8 mouse cellular contexts compared by ENCODE assay signal in genomic region chr4:95049153-95049552, GRCm38 (mm10). TPM values are rescaled to one million over a fixed set of nuclear protein-coding genes. Genes with fewer than 3 reads are reported as not detected.
DNase-seq lines count a peak whose midpoint lies in the region; ATAC-seq and TF ChIP-seq lines count a peak whose summit lies in the region.

No protein-coding gene starts in this region.

- H3K27ac ChIP-seq in kidney, embryonic 15.5 days = no peak overlapping the region
- no peak overlapping the region for H3K27ac ChIP-seq in hindbrain, embryonic 15.5 days (replicated peaks)
- H3K27ac ChIP-seq in midbrain, postnatal 0 days (ENCODE audit: low read depth, low read length) = no peak overlapping the region

- peaks cover 24% of the 10 kb centered on the region for H3K4me1 ChIP-seq in kidney, embryonic 15.5 days
- H3K4me1 ChIP-seq in hindbrain, embryonic 15.5 days (replicated peaks) = peaks cover 29% of the 10 kb centered on the region
- H3K4me1 ChIP-seq in midbrain, postnatal 0 days (ENCODE audit: insufficient read depth, low read length) = peaks cover 5% of the 10 kb centered on the region; the same call in 1 of the 2 replicates

- H3K36me3 ChIP-seq in kidney, embryonic 15.5 days = no peaks in the 10 kb centered on the region
- H3K36me3 ChIP-seq in hindbrain, embryonic 15.5 days = no peaks in the 10 kb centered on the region
- no peaks in the 10 kb centered on the region for H3K36me3 ChIP-seq in midbrain, postnatal 0 days (ENCODE audit: insufficient read depth, low read length)

- no peak for TF ChIP-seq CTCF in midbrain, postnatal 0 days (IDR thresholded peaks at IDR 0.05)

- H3K9ac ChIP-seq in kidney, embryonic 15.5 days = no peak overlapping the region
- H3K9ac ChIP-seq in hindbrain, embryonic 15.5 days = no peak overlapping the region
- peak overlapping the region; percentile 33; the same call in 1 of the 2 replicates for H3K9ac ChIP-seq in midbrain, postnatal 0 days (replicated peaks; ENCODE audit: low read length, poor library complexity, severe bottlenecking)

- WGBS in kidney, embryonic 15.5 days = 48% methylated on average over 2 of the region's 2 CpGs
- WGBS in hindbrain, embryonic 15.5 days = 38% methylated on average over 2 of the region's 2 CpGs
- WGBS in midbrain, postnatal 0 days = 32% methylated on average over 2 of the region's 2 CpGs

- H3K4me3 ChIP-seq in kidney, embryonic 15.5 days (replicated peaks) = peak overlapping the region; percentile 65
- peak overlapping the region; percentile 46 for H3K4me3 ChIP-seq in hindbrain, embryonic 15.5 days
- peak overlapping the region; percentile 62 for H3K4me3 ChIP-seq in midbrain, postnatal 0 days (ENCODE audit: low read depth, low read length)

- H3K9me3 ChIP-seq in kidney, embryonic 15.5 days (replicated peaks) = no peaks in the 10 kb centered on the region
- H3K9me3 ChIP-seq in hindbrain, embryonic 15.5 days = no peaks in the 10 kb centered on the region
- H3K9me3 ChIP-seq in midbrain, postnatal 0 days (ENCODE audit: low read length) = no peaks in the 10 kb centered on the region

- no peak for ATAC-seq in kidney, embryonic 15.5 days (replicated peaks; ENCODE audit: low FRiP score)
- ATAC-seq in hindbrain, embryonic 15.5 days (ENCODE audit: low FRiP score, low read depth) = no peak
- ATAC-seq in midbrain, postnatal 0 days (ENCODE audit: low FRiP score) = no peak

- H3K27me3 ChIP-seq in kidney, embryonic 15.5 days = no peaks in the 10 kb centered on the region
- no peaks in the 10 kb centered on the region for H3K27me3 ChIP-seq in hindbrain, embryonic 15.5 days
- no peaks in the 10 kb centered on the region for H3K27me3 ChIP-seq in midbrain, postnatal 0 days (ENCODE audit: insufficient read depth, low read length)

- DNase-seq in kidney, postnatal 4 days = no peak
- DNase-seq in c-Kit-positive CD71-positive TER-119-negative erythroid progenitor cells, embryonic 14.5 days (ENCODE audit: low read depth) = peak; percentile 37
- DNase-seq in midbrain, postnatal 0 days (ENCODE audit: low spot score) = no peak
- DNase-seq in adrenal gland, postnatal 10 days = no peak
- no peak for DNase-seq in left cerebral cortex, adult 9 months (ENCODE audit: low spot score in 2 of 2)
- DNase-seq in gastrocnemius, adult 18-20 months (ENCODE audit: low spot score) = no peak

- H3K4me2 ChIP-seq in kidney, embryonic 15.5 days = peak overlapping the region; percentile 87
- H3K4me2 ChIP-seq in hindbrain, embryonic 15.5 days = peak overlapping the region; percentile 72
- peak overlapping the region; percentile 93 for H3K4me2 ChIP-seq in midbrain, postnatal 0 days (ENCODE audit: low read depth, low read length, poor library complexity, severe bottlenecking)

RNA-seq across cellular contexts. Expression of gene Jun, which starts 2.9 kb away (rescaled TPM):
- polyA plus RNA-seq in kidney, embryonic 15.5 days (2015; fragmentation: Nextera tagmentation; extraction: Ambion mirVana) = 66.0 and 70.1 TPM in 2 replicates
- polyA plus RNA-seq in hindbrain, embryonic 15.5 days (2015; fragmentation: Nextera tagmentation; extraction: Ambion mirVana) = 60.7 and 62.3 TPM in 2 replicates
- 60.2 and 62.7 TPM in 2 replicates for total RNA-seq in midbrain, postnatal 0 days (2014; rRNA removed)
- polyA plus RNA-seq in midbrain, postnatal 0 days (2015; fragmentation: Nextera tagmentation; extraction: Ambion mirVana) = 37.9 and 40.5 TPM in 2 replicates
- total RNA-seq in adrenal gland, postnatal 10 days (2021) = 10 to 100 TPM; 48.6 to 76.8 TPM
- 100 to 1,000 TPM in 1 of 2 experiments, 10 to 100 TPM in 1; 56.8 to 140 TPM for total RNA-seq in gastrocnemius, adult 18-20 months (2021)
